Comparison of ENCODE assay signal across 14 mouse cellular contexts in the genomic region with DNA sequence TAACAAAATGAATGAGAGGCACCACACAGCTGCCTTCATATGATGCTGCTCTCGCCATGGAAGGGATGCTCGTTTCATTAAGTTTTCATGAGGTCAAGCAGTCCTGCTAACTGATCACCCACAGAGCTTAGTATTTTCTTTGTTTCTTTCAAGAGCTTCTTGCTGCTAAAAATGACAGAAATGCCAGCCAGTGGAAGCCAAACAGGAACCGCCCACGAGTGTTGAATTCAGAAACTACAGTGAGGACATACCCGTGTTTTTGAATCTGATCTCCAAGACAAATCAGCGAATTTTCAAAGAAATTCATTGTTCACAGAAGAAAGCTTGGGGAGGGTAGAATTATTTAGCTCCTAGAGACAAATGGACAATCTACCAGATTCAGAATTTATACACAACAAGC.
DNase-seq lines count a peak whose midpoint lies in the region; ATAC-seq lines count a peak whose summit lies in the region.
"Had no signal": no experiment of that assay in that cellular context is flagged by ENCODE, and none has a peak within 500 bp of the region (broad histone marks: within the 10 kb centered on the region; RNA-seq: fewer than 3 reads in every experiment).

No protein-coding gene starts in this region.

- intact Hi-C loops in left cerebral cortex, postnatal 25 days (cut with DNase I) = no loop called here

- DNase-seq in frontal cortex, postnatal 14 days (ENCODE audit: low spot score in 2 of 2) = no peak
- DNase-seq in left cerebral cortex, postnatal 25 days (ENCODE audit: low spot score in 2 of 2) = peak; percentile 16 to 63
- no peak for DNase-seq in left cerebral cortex, adult 11 months (ENCODE audit: low spot score)
- peak; percentile 26 to 38 for DNase-seq in right cerebral cortex, adult 2 months (ENCODE audit: low spot score in 2 of 2)
- no peak for DNase-seq in right cerebral cortex, postnatal 4 days
- DNase-seq in thymus, postnatal 36 days = no peak
- DNase-seq: adrenal gland, adult 8-10 months; adrenal gland, postnatal 36 days; cerebellum, adult 11-12 months; cerebellum, adult 9-10 months; cerebellum, postnatal 25 days; gastrocnemius, postnatal 14 days had no signal

- peak; percentile 87 for ATAC-seq in frontal cortex, adult (ENCODE audit: low TSS enrichment)
- ATAC-seq: forebrain, embryonic 15.5 days had no signal

Comparison
In these comparisons a context has a peak if more than half of its experiments do, and no peak if none do; other contexts are left out.
1. DNase-seq: peak in left cerebral cortex, postnatal 25 days (2 of 2) and right cerebral cortex, adult 2 months (2 of 2); none in frontal cortex, postnatal 14 days (0 of 2), left cerebral cortex, adult 11 months (single experiment), right cerebral cortex, postnatal 4 days (single experiment) and thymus, postnatal 36 days (0 of 2).